Mouse (Mus musculus): Measurements from ENCODE around the gene Gmnn.

DNA sequence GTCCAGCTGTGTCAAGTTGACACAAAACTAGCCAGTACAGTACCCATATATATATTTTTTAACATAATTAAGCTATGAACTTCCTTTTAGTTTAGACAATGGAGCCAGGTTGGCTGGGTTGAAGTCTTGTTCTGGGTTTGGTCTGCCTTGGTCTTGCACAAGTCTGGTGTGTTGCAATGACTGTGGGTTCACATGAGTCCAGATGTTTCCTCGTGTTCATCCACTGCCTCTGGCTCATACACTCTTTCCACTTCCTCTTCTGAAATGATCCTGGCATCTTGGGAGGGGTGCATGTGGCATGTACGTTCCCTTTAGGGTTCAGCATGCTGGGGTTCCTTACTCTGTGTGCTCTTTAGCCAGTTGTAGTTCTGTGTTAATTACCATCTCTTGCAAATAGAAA lies 29.6 kb upstream of the Gmnn start:
- TF ChIP-seq POLR2A (IDR thresholded peaks at IDR 0.05; ENCODE audit: borderline replicate concordance, control insufficient read depth, low read depth, low read length) (no peak), CTCF (IDR thresholded peaks at IDR 0.05; ENCODE audit: control insufficient read depth, insufficient read depth, low read length) (no peak)
